Mouse (Mus musculus) embryonic fibroblast, embryonic 13.5 days (primary cell): ENCODE results near the gene Gm26620.
A peak's percentile ranks its signal among the peaks of the same experiment; 100 is the strongest.

Experiments used
- CTCF ChIP-seq: IDR thresholded peaks from 2 replicates; pipeline ENCODE4 v1.5.1; 2011; ENCODE audit warnings: mild to moderate bottlenecking, control low read depth, low read length, moderate library complexity, borderline replicate concordance; ENCODE audit not compliant: insufficient read depth
- POLR2A ChIP-seq: IDR thresholded peaks from 2 replicates; pipeline ENCODE4 v1.6.1; 2011; ENCODE audit warnings: low read depth, mild to moderate bottlenecking, control low read depth, low read length, moderate library complexity

DNA sequence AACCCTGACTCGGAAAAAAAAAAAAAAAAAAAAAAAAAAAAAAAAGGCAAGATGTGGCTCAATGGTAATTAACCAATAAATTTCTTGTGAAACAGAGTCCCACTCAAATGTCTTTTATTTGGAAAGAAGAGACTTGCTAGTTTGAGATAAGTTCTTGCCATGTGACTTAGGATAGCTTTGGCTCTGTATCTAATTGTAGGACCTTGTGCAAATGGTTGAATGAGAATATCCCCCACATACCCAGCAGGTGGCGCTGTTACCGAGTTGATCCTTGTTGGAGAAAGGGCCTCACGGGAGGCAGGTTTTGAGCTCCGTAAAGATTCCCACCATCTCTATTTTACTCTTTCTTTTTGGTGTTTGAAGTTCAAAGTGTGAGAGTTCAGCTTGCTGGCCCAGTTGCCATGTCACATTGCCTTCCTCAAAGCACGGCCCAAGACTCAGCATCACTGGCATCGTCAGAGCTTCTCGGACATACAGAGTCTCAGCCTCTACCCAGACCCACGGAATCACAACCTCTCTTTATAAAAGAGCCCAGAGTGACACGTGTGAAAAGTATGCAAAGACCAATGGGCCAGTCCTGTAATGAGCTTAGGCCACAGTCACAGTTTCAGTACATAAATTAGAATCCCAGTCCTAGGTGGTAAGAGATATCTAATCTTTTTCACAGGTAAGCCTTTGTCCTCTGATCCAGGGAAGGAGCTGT, 16.8 kb downstream of the Gm26620 start:
- TF ChIP-seq CTCF: peak; percentile 58; the same call in 1 of the 2 replicates
- no peak for TF ChIP-seq POLR2A
